ENCODE assay signal across 9 mouse cellular contexts in genomic region chr10:81233226-81233585, GRCm38 (mm10). TPM values are rescaled to one million over a fixed set of nuclear protein-coding genes. Genes with fewer than 3 reads are reported as not detected.
DNase-seq lines count a peak whose midpoint lies in the region; ATAC-seq and TF ChIP-seq lines count a peak whose summit lies in the region.
"Had no signal": no experiment of that assay in that cellular context is flagged by ENCODE, and none has a peak within 500 bp of the region (broad histone marks: within the 10 kb centered on the region; RNA-seq: fewer than 3 reads in every experiment).

No protein-coding gene starts in this region.

- 3% methylated on average over 26 of the region's 28 CpGs for WGBS in kidney, postnatal 0 days
- WGBS in hindbrain, embryonic 15.5 days = 2% methylated on average over 28 of the region's 28 CpGs
- WGBS in midbrain, embryonic 15.5 days = 0% methylated on average over 24 of the region's 28 CpGs

- no peak overlapping the region for H3K27ac ChIP-seq in kidney, postnatal 0 days
- H3K27ac ChIP-seq in cortical plate, adult 2 months (ENCODE audit: insufficient read depth, low read length) = no peak overlapping the region
- H3K27ac ChIP-seq in hindbrain, embryonic 15.5 days (replicated peaks) = peak overlapping the region; percentile 69
- H3K27ac ChIP-seq in midbrain, embryonic 15.5 days = peak overlapping the region; percentile 63

- no peak for TF ChIP-seq POLR2A in cortical plate, adult 2 months (IDR thresholded peaks at IDR 0.05; ENCODE audit: extremely low read depth, insufficient read depth, low read length)

- ATAC-seq in kidney, postnatal 0 days (replicated peaks; ENCODE audit: low FRiP score, low read depth) = peak; percentile 76
- peak; percentile 54 for ATAC-seq in hindbrain, embryonic 15.5 days (ENCODE audit: low FRiP score, low read depth)
- ATAC-seq in midbrain, embryonic 15.5 days (replicated peaks) = peak; percentile 43
- ATAC-seq in erythroid progenitor cell, adult 5-6 weeks (replicated peaks; ENCODE audit: low FRiP score, poor library complexity, severe bottlenecking) = no peak

- H3K4me2 ChIP-seq in kidney, postnatal 0 days (ENCODE audit: low read length) = peak overlapping the region; percentile 69
- H3K4me2 ChIP-seq in hindbrain, embryonic 15.5 days = peak overlapping the region; percentile 76
- H3K4me2 ChIP-seq in midbrain, embryonic 15.5 days = peak overlapping the region; percentile 62

- TF ChIP-seq CTCF in kidney, postnatal 0 days (IDR thresholded peaks at IDR 0.05; ENCODE audit: low read depth) = no peak
- TF ChIP-seq CTCF in cortical plate, adult 2 months (IDR thresholded peaks at IDR 0.05; ENCODE audit: extremely low read depth, insufficient read depth, low read length) = no peak

- H3K27me3 ChIP-seq in kidney, postnatal 0 days (ENCODE audit: insufficient read depth, low read length) = peaks cover 15% of the 10 kb centered on the region
- H3K27me3 ChIP-seq in hindbrain, embryonic 15.5 days = no peaks in the 10 kb centered on the region
- peaks cover 3% of the 10 kb centered on the region; the same call in 1 of the 2 replicates for H3K27me3 ChIP-seq in midbrain, embryonic 15.5 days (replicated peaks)

- no peaks in the 10 kb centered on the region; the same call in 1 of the 2 replicates for H3K4me1 ChIP-seq in kidney, postnatal 0 days (replicated peaks; ENCODE audit: insufficient read depth, low read length)
- H3K4me1 ChIP-seq in cortical plate, adult 2 months (ENCODE audit: control insufficient read depth, insufficient read depth, low read length) = peaks cover 6% of the 10 kb centered on the region; the same call in 1 of the 2 replicates
- H3K4me1 ChIP-seq in hindbrain, embryonic 15.5 days (replicated peaks) = peaks cover 41% of the 10 kb centered on the region
- peaks cover 45% of the 10 kb centered on the region for H3K4me1 ChIP-seq in midbrain, embryonic 15.5 days

- peak overlapping the region; percentile 63 for H3K4me3 ChIP-seq in kidney, postnatal 0 days (replicated peaks; ENCODE audit: low read depth, low read length)
- peak overlapping the region; percentile 44 for H3K4me3 ChIP-seq in cortical plate, adult 2 months (ENCODE audit: insufficient read depth, low read length)
- peak overlapping the region; percentile 73 for H3K4me3 ChIP-seq in hindbrain, embryonic 15.5 days
- peak overlapping the region; percentile 63 for H3K4me3 ChIP-seq in midbrain, embryonic 15.5 days

- peak overlapping the region; percentile 75 for H3K9ac ChIP-seq in kidney, postnatal 0 days (ENCODE audit: low read depth, low read length)
- H3K9ac ChIP-seq in hindbrain, embryonic 15.5 days = peak overlapping the region; percentile 72
- H3K9ac ChIP-seq in midbrain, embryonic 15.5 days = peak overlapping the region; percentile 69

- DNase-seq in kidney, postnatal 0 days (ENCODE audit: low spot score) = no peak
- DNase-seq in kidney, postnatal 14 days = no peak
- no peak for DNase-seq in layer of hippocampus, adult 18-20 months (ENCODE audit: low spot score in 2 of 2)
- no peak for DNase-seq in spleen, postnatal 4 days (ENCODE audit: low spot score in 2 of 2)

- no peaks in the 10 kb centered on the region for H3K36me3 ChIP-seq in kidney, postnatal 0 days (ENCODE audit: insufficient read depth, low read length)
- H3K36me3 ChIP-seq in hindbrain, embryonic 15.5 days = no peaks in the 10 kb centered on the region
- no peaks in the 10 kb centered on the region for H3K36me3 ChIP-seq in midbrain, embryonic 15.5 days (replicated peaks)

- no peaks in the 10 kb centered on the region for H3K9me3 ChIP-seq in kidney, postnatal 0 days (replicated peaks; ENCODE audit: low read length)
- H3K9me3 ChIP-seq in hindbrain, embryonic 15.5 days = no peaks in the 10 kb centered on the region
- no peaks in the 10 kb centered on the region for H3K9me3 ChIP-seq in midbrain, embryonic 15.5 days

RNA-seq across cellular contexts. Expression of gene Zfr2, which starts 0.3 kb away (rescaled TPM):
- polyA plus RNA-seq in kidney, postnatal 0 days (2015; fragmentation: Nextera tagmentation; extraction: Ambion mirVana) = 3.1 and 4.6 TPM in 2 replicates
- 93.1 and 105 TPM in 2 replicates for polyA plus RNA-seq in cortical plate, adult 2 months (2012; rRNA removed)
- 30.3 and 34.0 TPM in 2 replicates for polyA plus RNA-seq in hindbrain, embryonic 15.5 days (2015; fragmentation: Nextera tagmentation; extraction: Ambion mirVana)
- 35.4 and 37.2 TPM in 2 replicates for polyA plus RNA-seq in midbrain, embryonic 15.5 days (2015; fragmentation: Nextera tagmentation; extraction: Ambion mirVana)
- total RNA-seq in layer of hippocampus, adult 18-20 months (2021) = 10 to 100 TPM; 57.6 to 63.6 TPM
- not detected in 2 replicates for total RNA-seq in erythroid progenitor cell, adult 5-6 weeks (2015; ENCODE audit: low replicate concordance)
- not detected in 2 replicates for total RNA-seq in erythroid progenitor cell, adult 5-6 weeks (2017; ENCODE audit: low replicate concordance)

RNA-seq across cellular contexts. Expression of gene Atcay, which starts 2.6 kb away (rescaled TPM):
- polyA plus RNA-seq in kidney, postnatal 0 days (2015; fragmentation: Nextera tagmentation; extraction: Ambion mirVana) = 0.32 TPM in 1 of 2 replicates, not detected in the other
- polyA plus RNA-seq in cortical plate, adult 2 months (2012; rRNA removed) = 166 and 169 TPM in 2 replicates
- 80.6 and 85.5 TPM in 2 replicates for polyA plus RNA-seq in hindbrain, embryonic 15.5 days (2015; fragmentation: Nextera tagmentation; extraction: Ambion mirVana)
- 95.3 and 96.7 TPM in 2 replicates for polyA plus RNA-seq in midbrain, embryonic 15.5 days (2015; fragmentation: Nextera tagmentation; extraction: Ambion mirVana)
- total RNA-seq in layer of hippocampus, adult 18-20 months (2021) = 100 to 1,000 TPM; 150 to 155 TPM
- not detected in 2 replicates for total RNA-seq in erythroid progenitor cell, adult 5-6 weeks (2015; ENCODE audit: low replicate concordance)
- total RNA-seq in erythroid progenitor cell, adult 5-6 weeks (2017; ENCODE audit: low replicate concordance) = 8.3 TPM in 1 of 2 replicates, not detected in the other
- total RNA-seq: gastrocnemius, adult 18-20 months had no signal

RNA-seq across cellular contexts. Expression of gene Matk, which starts 19.5 kb away (rescaled TPM):
- polyA plus RNA-seq in kidney, postnatal 0 days (2015; fragmentation: Nextera tagmentation; extraction: Ambion mirVana) = 3.9 and 5.5 TPM in 2 replicates
- 475 and 540 TPM in 2 replicates for polyA plus RNA-seq in cortical plate, adult 2 months (2012; rRNA removed)
- polyA plus RNA-seq in hindbrain, embryonic 15.5 days (2015; fragmentation: Nextera tagmentation; extraction: Ambion mirVana) = 43.8 and 49.7 TPM in 2 replicates
- 37.2 and 40.1 TPM in 2 replicates for polyA plus RNA-seq in midbrain, embryonic 15.5 days (2015; fragmentation: Nextera tagmentation; extraction: Ambion mirVana)
- total RNA-seq in layer of hippocampus, adult 18-20 months (2021) = 100 to 1,000 TPM; 204 to 214 TPM
- total RNA-seq in erythroid progenitor cell, adult 5-6 weeks (2015; ENCODE audit: low replicate concordance) = 1.7 and 2.2 TPM in 2 replicates
- 1.5 and 1.7 TPM in 2 replicates for total RNA-seq in erythroid progenitor cell, adult 5-6 weeks (2017; ENCODE audit: low replicate concordance)
- total RNA-seq: gastrocnemius, adult 18-20 months had no signal

RNA-seq across cellular contexts. Expression of gene Nmrk2, which starts 31.4 kb away (rescaled TPM):
- not detected in 2 replicates for polyA plus RNA-seq in kidney, postnatal 0 days (2015; fragmentation: Nextera tagmentation; extraction: Ambion mirVana)
- polyA plus RNA-seq in cortical plate, adult 2 months (2012; rRNA removed) = 0.13 and 0.19 TPM in 2 replicates
- polyA plus RNA-seq in hindbrain, embryonic 15.5 days (2015; fragmentation: Nextera tagmentation; extraction: Ambion mirVana) = 0.10 TPM in 1 of 2 replicates, not detected in the other
- 0.14 TPM in 1 of 2 replicates, not detected in the other for polyA plus RNA-seq in midbrain, embryonic 15.5 days (2015; fragmentation: Nextera tagmentation; extraction: Ambion mirVana)
- total RNA-seq in layer of hippocampus, adult 18-20 months (2021) = under 1 TPM; 0.23 to 0.27 TPM
- not detected in 2 replicates for total RNA-seq in erythroid progenitor cell, adult 5-6 weeks (2015; ENCODE audit: low replicate concordance)
- not detected in 2 replicates for total RNA-seq in erythroid progenitor cell, adult 5-6 weeks (2017; ENCODE audit: low replicate concordance)

RNA-seq across cellular contexts. Expression of gene Mrpl54, which starts 33.5 kb away (rescaled TPM):
- 259 and 283 TPM in 2 replicates for polyA plus RNA-seq in kidney, postnatal 0 days (2015; fragmentation: Nextera tagmentation; extraction: Ambion mirVana)
- 61.1 and 64.7 TPM in 2 replicates for polyA plus RNA-seq in cortical plate, adult 2 months (2012; rRNA removed)
- polyA plus RNA-seq in hindbrain, embryonic 15.5 days (2015; fragmentation: Nextera tagmentation; extraction: Ambion mirVana) = 121 and 144 TPM in 2 replicates
- polyA plus RNA-seq in midbrain, embryonic 15.5 days (2015; fragmentation: Nextera tagmentation; extraction: Ambion mirVana) = 124 and 126 TPM in 2 replicates
- total RNA-seq in layer of hippocampus, adult 18-20 months (2021) = 10 to 100 TPM; 36.9 to 40.4 TPM
- total RNA-seq in erythroid progenitor cell, adult 5-6 weeks (2015; ENCODE audit: low replicate concordance) = 35.2 and 37.5 TPM in 2 replicates
- 20.0 and 23.0 TPM in 2 replicates for total RNA-seq in erythroid progenitor cell, adult 5-6 weeks (2017; ENCODE audit: low replicate concordance)

Comparison
In these comparisons a context has a peak if more than half of its experiments do, and no peak if none do; other contexts are left out.
1. H3K27ac ChIP-seq: peak in hindbrain, embryonic 15.5 days (single experiment) and midbrain, embryonic 15.5 days (single experiment); none in kidney, postnatal 0 days (single experiment) and cortical plate, adult 2 months (single experiment).
2. RNA of gene Atcay, which starts 2.6 kb away (polyA plus RNA-seq): 166 to 169 TPM in cortical plate, adult 2 months, 95.3 to 96.7 TPM in midbrain, embryonic 15.5 days and 80.6 to 85.5 TPM in hindbrain, embryonic 15.5 days; 0.32 TPM in kidney, postnatal 0 days; every median in the first group is over 10 times any median in the second.
3. Peak in every context shown above with its lines, with median percentiles within 50 percentile points of each other: H3K4me2 ChIP-seq, H3K4me3 ChIP-seq and H3K9ac ChIP-seq.